Mouse (Mus musculus): ENCODE data around the gene Dnmt3a.

DNA sequence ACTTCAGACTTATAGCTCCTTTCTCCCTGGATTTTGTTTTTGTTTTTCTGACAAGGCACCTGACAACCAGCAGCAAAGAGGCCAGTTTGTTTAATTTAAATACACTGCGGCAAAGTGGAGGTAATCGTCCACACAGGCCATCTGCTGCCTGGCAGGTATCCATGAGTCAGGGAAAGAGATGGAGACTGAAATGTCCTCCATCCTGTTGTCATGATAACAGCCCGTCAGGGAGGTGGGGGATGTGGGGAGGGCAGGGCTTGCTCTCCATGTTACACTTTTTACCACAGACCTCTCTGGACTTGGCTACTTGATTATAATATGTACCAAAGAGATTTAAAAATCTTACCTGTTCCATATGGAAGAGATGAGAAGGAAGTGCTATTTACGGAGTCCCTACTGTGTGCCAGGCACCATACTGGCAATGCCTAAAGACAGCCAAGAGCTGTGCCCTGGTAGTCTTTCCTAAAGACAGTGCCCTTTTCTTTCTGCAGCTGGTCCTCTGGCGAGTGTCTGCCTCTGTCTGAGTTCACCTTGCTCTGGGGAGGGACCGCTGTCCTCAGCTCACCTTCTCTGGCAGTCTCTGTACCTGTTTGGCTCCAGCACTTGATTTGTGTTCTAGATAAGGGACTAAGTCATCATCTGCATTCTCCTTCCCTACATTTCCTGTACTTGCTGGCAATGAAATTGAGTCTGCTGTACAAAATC, 44.1 kb upstream of the Dnmt3a start:
- no peak for TF ChIP-seq CTCF (conservative IDR thresholded peaks at IDR 0.05; ENCODE audit: insufficient read depth, insufficient read length, low read depth, low read length)
- TF ChIP-seq POLR2A (IDR thresholded peaks at IDR 0.05; ENCODE audit: low read depth, low read length): no peak
